Mouse (Mus musculus) bone marrow, adult 2 months (tissue): ENCODE results near the gene Lzic.

Experiments used
- CTCF ChIP-seq: fragments of 200-500 bp; IDR thresholded peaks from 2 replicates; pipeline ENCODE4 v1.5.1; 2011; ENCODE audit warnings: low read length, control low read depth; ENCODE audit not compliant: control insufficient read depth, insufficient read depth
- POLR2A ChIP-seq: fragments of 200-500 bp; IDR thresholded peaks from 2 replicates; pipeline ENCODE4 v1.6.1; 2011; ENCODE audit warnings: low read depth, mild to moderate bottlenecking, control low read depth, low read length, borderline replicate concordance; ENCODE audit not compliant: control insufficient read depth

- TF ChIP-seq CTCF (peak; percentile 84), POLR2A (no peak)
Observed at GRCm38 (mm10) chr4:149542927-149543553, 58.0 kb downstream of the Lzic start.
